Mouse (Mus musculus) C3H10T1/2 (cell line): ENCODE measurements around the gene Olfr215. TPM values are rescaled to one million over a fixed set of nuclear protein-coding genes. Genes with fewer than 3 reads are reported as not detected.

Source experiments
- polyA plus RNA-seq, 2 experiments: library from polyadenylated mRNA; unstranded; fragments of >200 nt; fragmentation: generic; extraction: Trizol; gene quantifications; one replicate each; pipeline ENCODE4 v1.2.1; 2012; ENCODE audit warnings: missing spikeins in 2 of 2

Gene Olfr215
- polyA plus RNA-seq = not detected

DNA sequence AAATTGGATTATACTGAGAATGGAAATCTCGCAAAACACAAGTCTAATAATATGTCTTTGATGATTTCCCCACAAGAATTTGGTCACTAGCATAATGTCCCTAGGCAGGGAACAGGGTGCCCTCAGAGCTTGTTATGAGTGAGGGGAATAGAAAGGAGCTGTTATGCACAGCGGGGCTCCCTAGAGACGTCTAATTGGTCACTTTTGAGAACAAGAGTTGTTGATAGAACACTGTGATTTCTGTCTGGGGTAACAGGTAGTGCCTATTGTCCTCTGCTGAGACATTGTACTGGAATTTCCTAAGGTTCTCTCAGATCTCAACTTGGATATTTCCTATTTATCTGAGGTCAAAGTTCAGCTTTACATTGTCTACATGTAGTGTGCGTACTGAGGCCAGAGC is at the start of gene Olfr215:
TSS of gene Olfr215 (minus strand) at position 101 of the 400 bp plus-strand sequence.

DNA sequence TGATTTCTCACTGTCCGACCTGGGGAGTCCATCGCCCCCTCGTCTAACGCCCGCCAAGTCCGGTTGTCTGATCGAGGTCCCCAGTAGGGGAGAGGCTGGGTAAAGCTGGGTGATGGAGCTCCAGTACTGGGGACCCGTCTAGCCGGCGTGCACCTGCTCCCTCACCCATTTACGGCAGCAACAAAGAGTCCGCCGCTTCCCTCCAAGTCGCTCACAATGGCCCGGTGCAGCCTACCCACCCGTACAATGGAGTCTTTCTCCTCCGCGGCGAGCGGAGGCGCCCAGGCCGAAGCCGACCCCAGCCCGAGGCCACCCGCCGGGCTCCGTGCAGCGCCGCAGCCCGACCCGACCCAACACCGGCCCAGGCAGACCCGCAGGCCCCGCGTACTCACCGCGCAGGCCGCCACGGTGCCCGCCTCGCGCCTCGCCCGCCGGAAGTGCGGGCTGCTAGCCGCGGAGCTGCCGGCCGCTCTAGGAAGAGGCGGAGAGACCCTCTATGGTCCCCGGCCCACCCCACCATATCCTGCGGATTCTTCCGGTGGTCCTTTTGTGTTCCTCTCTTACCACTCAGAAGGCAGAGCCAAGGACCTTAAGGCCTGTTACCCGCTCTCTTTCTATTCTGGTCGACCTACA is 44.7 kb upstream of the Olfr215 start, which contains the start of gene Zfp422:
TSS of gene Zfp422 (minus strand) at position 461 of the 633 bp plus-strand sequence.

DNA sequence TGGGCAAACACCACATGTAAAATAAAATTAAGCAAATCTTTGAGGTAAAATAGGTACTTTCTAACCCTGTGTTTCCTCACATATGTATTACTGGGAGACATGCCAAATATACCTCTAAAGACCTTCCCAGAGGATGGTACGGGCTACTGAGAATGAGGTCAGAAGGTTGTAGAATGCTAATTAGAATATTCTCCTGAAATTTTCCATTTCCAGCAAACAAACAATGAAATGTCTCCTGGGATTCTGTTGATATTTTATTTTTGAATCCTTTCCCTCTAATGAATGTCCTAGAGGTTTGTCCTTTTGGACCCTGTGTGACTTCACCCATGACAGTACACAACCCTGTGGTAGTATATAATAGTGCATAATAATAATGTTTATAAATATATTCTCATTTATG is 30.1 kb downstream of the Olfr215 start, which contains the start of gene Olfr214:
TSS of gene Olfr214 (plus strand) at position 301 of the 400 bp plus-strand sequence.

DNA sequence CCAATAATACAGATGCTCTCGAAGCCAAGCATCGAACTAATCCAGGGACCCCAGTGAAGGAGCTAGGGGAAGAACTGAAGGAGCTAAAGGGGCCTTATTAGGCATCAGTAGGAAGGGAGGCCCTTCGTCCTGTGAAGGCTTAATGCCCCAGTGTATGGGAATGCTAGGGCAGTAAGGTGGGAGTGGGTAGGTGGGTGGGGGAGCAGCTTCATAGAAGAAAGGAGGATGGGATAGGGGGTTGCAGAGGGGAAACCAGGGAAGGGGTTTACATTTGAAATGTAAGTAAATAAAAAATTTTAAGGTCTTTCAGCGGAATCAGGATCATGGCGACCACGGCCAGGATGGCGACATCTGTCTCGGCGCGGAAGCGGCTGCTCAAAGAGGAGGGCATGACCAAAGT is 33.2 kb downstream of the Olfr215 start, which contains the start of gene Gm5580:
TSS of gene Gm5580 (plus strand) at position 301 of the 400 bp plus-strand sequence.

DNA sequence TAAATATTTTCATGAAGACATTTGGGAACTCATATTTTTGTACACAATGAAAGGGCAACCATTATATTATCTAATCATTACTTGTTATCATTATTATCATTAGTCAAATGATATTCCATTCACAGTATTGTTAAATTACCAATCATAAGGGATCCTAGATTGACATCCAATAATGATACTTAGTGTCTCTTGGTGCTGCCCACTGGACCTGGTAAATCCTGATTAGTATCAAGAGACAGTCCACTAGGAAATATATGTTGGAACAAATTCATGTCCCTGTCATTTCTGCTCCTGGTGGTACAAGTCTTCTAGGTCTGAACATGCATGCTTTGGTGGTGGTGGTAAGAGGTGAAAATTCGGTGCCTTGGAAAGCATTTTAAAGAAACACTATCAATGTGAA is 45.8 kb downstream of the Olfr215 start, which contains the start of gene Olfr213:
TSS of gene Olfr213 (plus strand) at position 301 of the 400 bp plus-strand sequence.

Other genes with a start within 250 kb of the Olfr215 start
- gene March8, start 246.2 kb downstream of the Olfr215 start, polyA plus RNA-seq = 10 to 100 TPM in 1 of 2 experiments, 1 to 10 TPM in 1; 2.6 to 20.2 TPM
- gene Alox5, start 123.0 kb downstream of the Olfr215 start, polyA plus RNA-seq = not detected
- not detected for gene Olfr211, start 95.1 kb downstream of the Olfr215 start, polyA plus RNA-seq
- gene Olfr212, start 77.7 kb downstream of the Olfr215 start, polyA plus RNA-seq = not detected
- not detected for gene Olfr213, start 45.7 kb downstream of the Olfr215 start, polyA plus RNA-seq
- under 1 TPM; 0.33 to 0.67 TPM for gene Gm5580, start 33.1 kb downstream of the Olfr215 start, polyA plus RNA-seq
- gene Olfr214, start 30.0 kb downstream of the Olfr215 start, polyA plus RNA-seq = not detected
- gene Zfp422, start 44.8 kb upstream of the Olfr215 start, polyA plus RNA-seq = not detected
- gene Depp1, start 66.4 kb upstream of the Olfr215 start, polyA plus RNA-seq = 1 to 10 TPM in 1 of 2 experiments, under 1 TPM in 1; 0.42 to 5.5 TPM
- gene Rassf4, start 89.8 kb upstream of the Olfr215 start, polyA plus RNA-seq = under 1 TPM; 0.01 to 0.12 TPM
- under 1 TPM; under 0.01 to 0.02 TPM for gene Tmem72, start 132.7 kb upstream of the Olfr215 start, polyA plus RNA-seq